Mouse (Mus musculus) cerebral cortex, adult 2 months (tissue): ENCODE measurements around the gene 2810459M11Rik.

ENCODE experiments used
- WGBS: fragments of 180-500 bp; shearing (Covaris S2); methylation state at CpG from one replicate; pipeline ENCODE4 v1.1.7; 2018; 5-methylcytosine and 5-hydroxymethylcytosine counted together

The 2810459M11Rik gene

GRCm38 (mm10) chr1:86053198-86053921, 7.7 kb downstream of the 2810459M11Rik start:
- WGBS = 55% methylated on average over 12 of the region's 12 CpGs

GRCm38 (mm10) chr1:86054943-86055342, 9.3 kb downstream of the 2810459M11Rik start:
- 50% methylated on average over 3 of the region's 3 CpGs for WGBS

GRCm38 (mm10) chr1:86056284-86056683, 10.6 kb downstream of the 2810459M11Rik start:
- WGBS = 100% methylated on average over 4 of the region's 4 CpGs

- 12% methylated on average over 21 of the region's 21 CpGs for WGBS
Observed at GRCm38 (mm10) chr1:86058856-86059769, 13.4 kb downstream of the 2810459M11Rik start.

GRCm38 (mm10) chr1:86062523-86062922, 16.9 kb downstream of the 2810459M11Rik start:
- WGBS = 78% methylated on average over 6 of the region's 6 CpGs

GRCm38 (mm10) chr1:86064271-86064991, 18.8 kb downstream of the 2810459M11Rik start, which contains the start of gene Psmd1:
Psmd1 (plus strand) TSS chr1:86064387.
- under 1% methylated on average over 47 of the region's 47 CpGs for WGBS

GRCm38 (mm10) chr1:86076565-86076964, 30.9 kb downstream of the 2810459M11Rik start:
- WGBS = 75% methylated on average over 2 of the region's 2 CpGs

GRCm38 (mm10) chr1:86094413-86094812, 48.8 kb downstream of the 2810459M11Rik start:
- 76% methylated on average over 7 of the region's 7 CpGs for WGBS

- WGBS = 100% methylated on average over 1 of the region's 1 CpGs
Observed at GRCm38 (mm10) chr1:86105054-86105453, 59.4 kb downstream of the 2810459M11Rik start.
